Mouse (Mus musculus) neural tube, embryonic 11.5 days (tissue): Measurements from ENCODE around the gene Ctu2. TPM values are rescaled to one million over a fixed set of nuclear protein-coding genes. Genes with fewer than 3 reads are reported as not detected.

Source experiments
- ATAC-seq: fragments of 200-750 bp; cut with Nextera tagmentation; 2 replicates; pipeline ENCODE4 v1.8.0; 2017; ENCODE audit warnings: moderate number of reproducible peaks, mild to moderate bottlenecking, moderate TSS enrichment, moderate library complexity; ENCODE audit not compliant: insufficient read depth, low FRiP score, low TSS enrichment
- DNase-seq: peaks from one replicate; pipeline ENCODE4 v3.0.0-alpha.2; 2015; ENCODE audit warnings: low spot score
- H3K27ac ChIP-seq: fragments of 300-500 bp; sonication (generic); 2 replicates; pipeline ENCODE4 v1.5.1; 2014; ENCODE audit warnings: low read depth, mild to moderate bottlenecking, low read length
- H3K27me3 ChIP-seq: fragments of 300-500 bp; sonication (generic); 2 replicates; pipeline ENCODE4 v1.6.1; 2014; ENCODE audit warnings: mild to moderate bottlenecking, low read length, mixed read lengths; ENCODE audit not compliant: control insufficient read depth, insufficient read depth
- H3K36me3 ChIP-seq: fragments of 300-500 bp; sonication (generic); 2 replicates; pipeline ENCODE4 v1.6.1; 2014; ENCODE audit warnings: mild to moderate bottlenecking, low read length, moderate library complexity, mixed read lengths; ENCODE audit not compliant: control insufficient read depth, insufficient read depth
- H3K4me1 ChIP-seq: fragments of 300-500 bp; sonication (generic); 2 replicates; pipeline ENCODE4 v1.6.1; 2014; ENCODE audit warnings: low read length, mixed read lengths; ENCODE audit not compliant: control insufficient read depth, insufficient read depth
- H3K4me2 ChIP-seq: fragments of 300-500 bp; sonication (generic); 2 replicates; pipeline ENCODE4 v1.6.1; 2014; ENCODE audit warnings: low read depth, mild to moderate bottlenecking, moderate library complexity
- H3K4me3 ChIP-seq: fragments of 300-500 bp; sonication (generic); 2 replicates; pipeline ENCODE4 v1.5.1; 2014; ENCODE audit warnings: low read depth, low read length
- H3K9ac ChIP-seq: fragments of 300-500 bp; sonication (generic); 2 replicates; pipeline ENCODE4 v1.6.1; 2014; ENCODE audit warnings: mild to moderate bottlenecking, low read length
- H3K9me3 ChIP-seq: fragments of 300-500 bp; sonication (generic); 2 replicates; pipeline ENCODE4 v1.6.1; 2016; ENCODE audit warnings: low read length; ENCODE audit not compliant: control insufficient read depth
- WGBS: fragments of 180-500 bp; shearing (Covaris S2); extraction: QIAGEN DNeasy Blood & Tissue Kit; methylation state at CpG from one replicate; pipeline ENCODE4 v1.1.7; 2014; 5-methylcytosine and 5-hydroxymethylcytosine counted together
- polyA plus RNA-seq: library from polyadenylated mRNA; unstranded; fragments of >200 nt; fragmentation: Nextera tagmentation; extraction: Ambion mirVana; gene quantifications from 2 replicates; pipeline ENCODE4 v1.2.1, GENCODE M21; 2014

The Ctu2 gene
- polyA plus RNA-seq, 1 experiment from 2014 or later: 76.9 TPM

DNA sequence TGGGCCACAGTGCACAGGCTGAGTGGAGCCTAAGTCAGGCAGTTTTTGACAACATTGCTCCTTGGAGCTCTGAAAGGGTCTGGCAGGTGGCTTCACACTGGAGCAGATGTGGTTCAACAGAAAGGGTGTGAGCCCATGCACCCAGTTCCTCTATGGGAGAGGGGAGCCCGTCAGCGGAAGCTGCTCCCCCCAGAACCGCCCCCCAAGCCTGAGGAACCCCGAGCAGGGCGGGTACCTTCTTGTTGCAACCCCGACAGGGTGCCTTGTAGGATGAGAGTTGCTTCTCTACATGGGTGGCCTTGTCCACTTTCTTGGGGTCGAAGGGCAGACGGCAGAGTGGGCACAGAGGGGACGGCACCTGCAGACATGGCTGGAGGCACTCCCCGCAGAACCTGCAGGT is 6.0 kb upstream of the Ctu2 start:
- H3K9me3 ChIP-seq: no peaks in the 10 kb centered on the region
- H3K27me3 ChIP-seq: no peaks in the 10 kb centered on the region
- DNase-seq (no peak), ATAC-seq (no peak)
- WGBS: 87% methylated on average over 10 of the region's 10 CpGs
- H3K4me3 ChIP-seq: no peak overlapping the region
- no peak overlapping the region for H3K27ac ChIP-seq
- no peak overlapping the region for H3K4me2 ChIP-seq
- peaks cover 2% of the 10 kb centered on the region for H3K36me3 ChIP-seq
- H3K4me1 ChIP-seq: peaks cover 3% of the 10 kb centered on the region; the same call in 1 of the 2 replicates
- no peak overlapping the region for H3K9ac ChIP-seq

DNA sequence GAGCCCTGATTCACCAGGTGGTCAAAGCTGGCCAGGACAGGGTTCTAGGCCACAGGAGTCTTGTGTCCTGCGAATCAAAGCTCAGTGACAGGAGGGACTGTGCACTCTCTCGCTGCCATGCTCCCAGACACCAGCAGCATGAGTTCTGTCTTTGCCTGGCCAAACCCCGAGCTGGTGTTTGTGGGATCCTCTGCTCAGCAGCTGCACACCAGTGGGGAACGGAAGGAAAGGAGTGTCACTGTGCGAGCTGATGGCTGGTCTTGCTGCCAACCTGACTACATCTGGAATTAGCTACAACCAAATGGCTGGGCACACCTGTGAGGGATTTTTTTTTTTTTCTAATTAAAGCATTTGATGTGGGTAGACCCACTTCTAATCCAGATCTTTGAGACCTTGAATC is 5.3 kb upstream of the Ctu2 start:
- Histone ChIP-seq H3K27ac (no peak overlapping the region), H3K36me3 (peaks cover 2% of the 10 kb centered on the region), H3K9me3 (no peaks in the 10 kb centered on the region), H3K9ac (no peak overlapping the region), H3K4me3 (no peak overlapping the region), H3K4me1 (peaks cover 7% of the 10 kb centered on the region; the same call in 1 of the 2 replicates), H3K27me3 (no peaks in the 10 kb centered on the region), H3K4me2 (no peak overlapping the region)
- no peak for DNase-seq
- WGBS: 76% methylated on average over 5 of the region's 5 CpGs
- ATAC-seq: no peak

DNA sequence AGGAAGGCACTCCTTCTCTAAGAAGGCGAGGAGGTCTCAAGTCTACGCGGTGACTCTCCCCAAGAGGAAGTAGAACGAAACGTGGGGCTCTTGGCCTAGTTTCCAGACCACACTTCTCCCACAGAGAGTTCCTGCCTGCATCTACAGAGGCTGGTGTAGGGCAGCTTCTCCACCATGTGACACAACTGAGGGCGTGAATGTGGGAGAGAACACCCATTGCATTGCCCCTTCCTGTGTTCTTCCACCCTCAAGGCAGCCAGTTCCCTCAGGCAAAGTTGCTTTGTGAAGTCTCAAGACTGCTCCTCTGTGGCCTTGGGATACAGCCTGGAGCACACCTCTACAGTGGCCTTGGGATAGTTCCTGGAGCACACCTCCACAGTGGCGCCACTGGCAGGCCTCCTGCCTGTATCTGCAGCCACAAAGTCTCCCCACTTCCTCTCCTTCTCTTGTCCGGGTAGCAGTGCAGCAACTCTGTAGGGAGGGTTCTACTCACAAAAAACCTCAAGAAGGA is 2.0 kb upstream of the Ctu2 start:
- ATAC-seq: no peak
- no peak overlapping the region for H3K9ac ChIP-seq
- peaks cover 4% of the 10 kb centered on the region for H3K36me3 ChIP-seq
- DNase-seq: no peak
- no peak overlapping the region for H3K4me3 ChIP-seq
- H3K27ac ChIP-seq: no peak overlapping the region
- H3K4me2 ChIP-seq: no peak overlapping the region
- no peaks in the 10 kb centered on the region for H3K9me3 ChIP-seq
- peaks cover 11% of the 10 kb centered on the region for H3K4me1 ChIP-seq
- 90% methylated on average over 8 of the region's 8 CpGs for WGBS
- no peaks in the 10 kb centered on the region for H3K27me3 ChIP-seq

DNA sequence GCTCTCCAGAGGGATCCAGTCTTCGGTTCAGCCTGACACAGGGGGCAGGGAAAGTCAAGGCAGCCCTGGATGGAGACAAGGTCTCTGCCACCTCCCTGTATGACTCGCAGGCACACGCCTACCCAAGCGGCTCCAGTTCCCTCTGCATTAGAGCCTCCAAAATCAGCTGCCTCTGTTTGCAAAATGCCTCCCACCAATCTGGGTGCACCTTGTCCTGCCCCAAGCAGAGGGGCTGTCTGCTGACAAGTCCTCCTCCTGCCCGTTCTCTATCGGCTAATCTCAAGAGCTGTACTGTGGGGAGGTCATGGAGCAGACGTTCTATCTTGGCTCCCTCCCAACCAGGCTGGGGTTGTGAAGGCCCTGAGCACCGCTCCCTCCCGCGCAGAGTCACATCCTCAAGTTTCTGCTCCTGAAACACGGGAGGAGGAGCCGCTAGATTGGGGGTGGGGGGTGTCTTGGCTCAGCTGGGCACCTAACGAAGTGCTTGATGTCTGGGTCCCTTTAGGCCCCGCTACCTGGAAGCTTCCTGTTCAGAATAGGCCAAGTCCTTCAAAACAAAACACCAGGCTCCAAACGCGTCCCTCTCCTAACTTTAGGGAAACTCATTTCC is 887 bp upstream of the Ctu2 start:
- peak overlapping the region; percentile 89 for H3K4me3 ChIP-seq
- peaks cover 11% of the 10 kb centered on the region for H3K4me1 ChIP-seq
- H3K4me2 ChIP-seq: peak overlapping the region; percentile 94
- H3K9me3 ChIP-seq: no peaks in the 10 kb centered on the region
- ATAC-seq (no peak), DNase-seq (no peak)
- peaks cover 10% of the 10 kb centered on the region for H3K36me3 ChIP-seq
- 22% methylated on average over 16 of the region's 16 CpGs for WGBS
- H3K27ac ChIP-seq: no peak overlapping the region
- no peaks in the 10 kb centered on the region for H3K27me3 ChIP-seq
- H3K9ac ChIP-seq: peak overlapping the region; percentile 89

DNA sequence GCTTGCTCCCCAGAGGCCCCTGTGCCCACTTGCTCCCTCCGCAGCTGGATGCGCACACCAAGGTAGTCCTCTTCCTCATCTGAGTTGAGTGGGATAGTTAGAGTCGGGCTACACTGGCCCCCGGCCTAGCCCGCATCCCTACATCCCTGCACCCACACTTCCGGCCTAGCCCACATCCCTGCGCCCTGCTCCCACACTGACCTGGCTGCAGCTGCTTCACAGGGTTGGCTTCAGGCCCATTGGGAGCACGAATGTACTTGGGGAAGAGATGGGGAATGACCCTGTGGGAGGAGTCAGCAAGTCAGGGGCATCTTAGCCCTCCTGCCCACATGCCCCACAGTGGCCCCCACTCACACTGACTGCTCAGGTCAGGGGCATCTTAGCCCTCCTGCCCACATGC is 6.5 kb downstream of the Ctu2 start:
- ATAC-seq (no peak), DNase-seq (no peak)
- no peak overlapping the region for H3K27ac ChIP-seq
- WGBS: 94% methylated on average over 8 of the region's 8 CpGs
- H3K4me2 ChIP-seq: no peak overlapping the region
- no peak overlapping the region for H3K9ac ChIP-seq
- H3K4me1 ChIP-seq: no peaks in the 10 kb centered on the region
- no peaks in the 10 kb centered on the region for H3K27me3 ChIP-seq
- no peak overlapping the region for H3K4me3 ChIP-seq
- peaks cover 36% of the 10 kb centered on the region for H3K36me3 ChIP-seq
- H3K9me3 ChIP-seq: no peaks in the 10 kb centered on the region

DNA sequence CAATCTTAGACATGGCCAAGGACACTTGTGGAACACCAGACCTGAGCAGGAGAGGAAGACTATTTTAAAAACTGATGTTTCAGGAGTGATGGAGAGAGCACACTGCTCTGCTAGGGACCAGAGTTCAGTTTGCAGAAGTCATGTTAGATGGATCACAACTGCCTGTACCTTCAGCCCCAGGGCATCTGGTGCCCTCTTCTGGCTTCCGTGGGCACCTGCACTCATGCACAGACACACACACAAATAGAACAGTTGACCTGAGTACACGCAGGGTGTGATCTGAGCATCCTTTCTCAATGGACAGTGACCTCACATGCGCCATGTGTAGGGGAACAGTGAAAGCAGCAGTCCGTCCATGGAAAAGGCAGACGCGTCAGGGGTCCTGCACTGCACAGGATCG is 7.9 kb downstream of the Ctu2 start:
- no peak for ATAC-seq
- no peak overlapping the region for H3K4me2 ChIP-seq
- no peak overlapping the region for H3K9ac ChIP-seq
- no peaks in the 10 kb centered on the region for H3K4me1 ChIP-seq
- no peak overlapping the region for H3K27ac ChIP-seq
- H3K9me3 ChIP-seq: no peaks in the 10 kb centered on the region
- H3K27me3 ChIP-seq: no peaks in the 10 kb centered on the region
- H3K4me3 ChIP-seq: no peak overlapping the region
- peaks cover 33% of the 10 kb centered on the region for H3K36me3 ChIP-seq
- WGBS: 97% methylated on average over 7 of the region's 7 CpGs
- DNase-seq: no peak

DNA sequence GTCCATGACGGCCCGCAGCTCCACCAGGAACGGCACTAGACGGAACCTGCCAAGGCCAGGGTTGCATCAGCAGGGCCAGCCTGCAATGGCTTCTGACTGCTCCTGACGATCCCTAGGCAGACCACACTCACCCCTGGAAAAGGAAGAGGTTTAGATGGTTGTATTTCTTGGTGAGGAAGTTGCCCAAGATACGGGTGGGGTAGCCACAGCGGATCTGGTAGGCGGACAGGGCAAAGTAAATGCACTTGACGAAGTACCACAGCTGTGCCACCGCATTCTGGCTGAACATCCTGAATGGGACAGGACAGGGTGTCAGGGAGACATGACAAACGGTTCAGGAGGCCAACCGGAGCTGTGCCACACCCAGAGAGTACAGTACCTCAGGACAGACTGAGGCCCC is 8.9 kb downstream of the Ctu2 start:
- no peaks in the 10 kb centered on the region for H3K9me3 ChIP-seq
- 93% methylated on average over 12 of the region's 12 CpGs for WGBS
- no peak overlapping the region for H3K4me2 ChIP-seq
- H3K27ac ChIP-seq: no peak overlapping the region
- ATAC-seq: no peak
- H3K27me3 ChIP-seq: no peaks in the 10 kb centered on the region
- no peak overlapping the region for H3K9ac ChIP-seq
- no peaks in the 10 kb centered on the region for H3K4me1 ChIP-seq
- peaks cover 28% of the 10 kb centered on the region for H3K36me3 ChIP-seq
- H3K4me3 ChIP-seq: no peak overlapping the region
- no peak for DNase-seq

DNA sequence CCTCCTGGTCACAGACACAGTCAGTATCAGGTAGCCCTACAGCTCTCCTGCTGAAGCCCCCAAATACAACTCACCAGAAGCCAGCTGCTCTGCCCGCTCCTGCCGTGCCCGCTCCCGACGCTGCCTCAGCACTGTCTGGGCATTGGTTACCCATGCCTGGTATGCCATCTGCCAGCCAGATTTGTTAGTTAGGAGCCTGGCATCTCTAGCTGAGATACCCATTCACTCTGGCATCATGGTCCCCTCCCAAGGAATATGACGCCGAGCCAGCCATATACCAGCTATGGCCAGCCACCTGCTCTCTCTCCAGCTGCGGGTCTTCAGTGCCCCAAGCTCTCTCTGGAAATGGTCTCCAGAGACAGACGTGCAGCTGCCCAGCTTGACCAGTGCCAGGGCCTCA is 12.4 kb downstream of the Ctu2 start:
- DNase-seq (no peak), ATAC-seq (no peak)
- no peaks in the 10 kb centered on the region for H3K9me3 ChIP-seq
- no peak overlapping the region for H3K4me2 ChIP-seq
- H3K9ac ChIP-seq: no peak overlapping the region
- H3K27ac ChIP-seq: no peak overlapping the region
- no peak overlapping the region for H3K4me3 ChIP-seq
- H3K36me3 ChIP-seq: peaks cover 7% of the 10 kb centered on the region
- no peaks in the 10 kb centered on the region for H3K4me1 ChIP-seq
- H3K27me3 ChIP-seq: no peaks in the 10 kb centered on the region
- WGBS: 94% methylated on average over 9 of the region's 9 CpGs

DNA sequence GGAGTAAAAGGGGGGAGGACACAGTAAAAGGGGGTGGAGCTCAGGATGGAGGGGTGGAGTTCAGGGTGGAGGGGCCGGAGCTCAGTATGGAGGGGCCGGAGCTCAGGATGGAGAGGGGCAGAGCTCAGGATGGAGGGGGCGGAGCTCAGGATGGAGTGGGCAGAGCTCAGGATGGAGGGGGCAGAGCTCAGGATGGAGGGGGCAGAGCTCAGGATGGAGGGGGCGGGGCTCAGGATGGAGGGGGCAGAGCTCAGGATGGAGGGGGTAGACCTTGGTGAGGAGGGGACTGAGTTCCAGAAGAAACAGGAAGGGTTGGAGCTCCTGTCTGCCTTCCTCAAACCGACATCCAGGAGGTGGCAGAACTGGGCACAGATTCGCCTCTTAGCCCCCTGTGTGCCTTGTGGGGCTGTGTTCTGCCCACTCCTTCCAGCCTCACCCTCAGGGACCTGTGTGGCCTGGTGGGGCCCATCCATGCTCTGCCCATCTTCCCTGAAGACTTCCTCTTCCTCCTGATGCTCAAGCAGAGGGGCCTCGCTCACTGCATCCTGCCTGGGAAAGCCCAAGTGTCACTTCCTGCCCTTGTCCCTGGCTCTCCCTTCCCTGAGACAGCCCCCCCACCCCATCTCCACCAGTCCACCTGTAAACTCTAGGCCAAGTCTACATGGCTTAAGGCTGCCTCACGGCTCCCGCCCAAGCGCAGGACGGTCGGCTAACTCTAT is 21.2 kb downstream of the Ctu2 start:
- H3K27me3 ChIP-seq: no peaks in the 10 kb centered on the region
- no peaks in the 10 kb centered on the region for H3K36me3 ChIP-seq
- H3K4me1 ChIP-seq: no peaks in the 10 kb centered on the region
- no peaks in the 10 kb centered on the region for H3K9me3 ChIP-seq
- H3K27ac ChIP-seq: no peak overlapping the region
- no peak overlapping the region for H3K4me2 ChIP-seq
- ATAC-seq (no peak), DNase-seq (no peak)
- WGBS: 91% methylated on average over 11 of the region's 12 CpGs
- no peak overlapping the region for H3K9ac ChIP-seq
- no peak overlapping the region for H3K4me3 ChIP-seq
